Mouse (Mus musculus): Measurements from ENCODE around the gene Dnase2b.
A peak's percentile ranks its signal among the peaks of the same experiment; 100 is the strongest.

Gene Dnase2b

GRCm38 (mm10) chr3:146611821-146612220 is 3.6 kb downstream of the Dnase2b start:
- DNase-seq, result no peak

- no peak for DNase-seq
Measured at GRCm38 (mm10) chr3:146611261-146611660, 4.1 kb downstream of the Dnase2b start.

GRCm38 (mm10) chr3:146610322-146610721 is 5.1 kb downstream of the Dnase2b start:
- DNase-seq, result no peak

GRCm38 (mm10) chr3:146607368-146607767 is 8.0 kb downstream of the Dnase2b start:
- no peak for DNase-seq

GRCm38 (mm10) chr3:146604647-146605046 is 10.7 kb downstream of the Dnase2b start:
- DNase-seq, result no peak

GRCm38 (mm10) chr3:146602531-146602930 is 12.9 kb downstream of the Dnase2b start:
- DNase-seq, result no peak

- no peak for DNase-seq
Measured at GRCm38 (mm10) chr3:146601205-146601604, 14.2 kb downstream of the Dnase2b start.

- DNase-seq, result no peak
Measured at GRCm38 (mm10) chr3:146599198-146599900, 16.0 kb downstream of the Dnase2b start.

GRCm38 (mm10) chr3:146598411-146598810 is 17.0 kb downstream of the Dnase2b start:
- DNase-seq, result no peak

- no peak for DNase-seq
Measured at GRCm38 (mm10) chr3:146596864-146597263, 18.5 kb downstream of the Dnase2b start.

- DNase-seq, result no peak
Measured at GRCm38 (mm10) chr3:146596387-146596786, 19.0 kb downstream of the Dnase2b start.

- no peak for DNase-seq
Measured at GRCm38 (mm10) chr3:146595440-146595839, 20.0 kb downstream of the Dnase2b start.

GRCm38 (mm10) chr3:146591601-146592000 is 23.8 kb downstream of the Dnase2b start:
- DNase-seq, result no peak

GRCm38 (mm10) chr3:146591159-146591558 is 24.2 kb downstream of the Dnase2b start:
- no peak for DNase-seq

- peak; percentile 5 for DNase-seq
Measured at GRCm38 (mm10) chr3:146589523-146589922, 25.9 kb downstream of the Dnase2b start.

GRCm38 (mm10) chr3:146586616-146587015 is 28.8 kb downstream of the Dnase2b start:
- no peak for DNase-seq

- no peak for DNase-seq
Measured at GRCm38 (mm10) chr3:146583908-146584307, 31.5 kb downstream of the Dnase2b start.

GRCm38 (mm10) chr3:146583478-146583877 is 31.9 kb downstream of the Dnase2b start:
- no peak for DNase-seq

GRCm38 (mm10) chr3:146580039-146580729 is 35.2 kb downstream of the Dnase2b start:
- DNase-seq, result no peak

GRCm38 (mm10) chr3:146577591-146577990 is 37.8 kb downstream of the Dnase2b start:
- no peak for DNase-seq

GRCm38 (mm10) chr3:146571341-146571740 is 44.1 kb downstream of the Dnase2b start:
- DNase-seq, result no peak

GRCm38 (mm10) chr3:146570939-146571338 is 44.5 kb downstream of the Dnase2b start:
- DNase-seq, result no peak

- DNase-seq, result no peak
Measured at GRCm38 (mm10) chr3:146570148-146570782, 45.1 kb downstream of the Dnase2b start, which contains the start of gene Uox. Gene Uox, plus strand, starts transcription at chr3:146570426.

GRCm38 (mm10) chr3:146569594-146569993 is 45.8 kb downstream of the Dnase2b start:
- DNase-seq, result no peak
